Mouse (Mus musculus) heart, postnatal 0 days (tissue): ENCODE data around the gene Gm10563.

ENCODE experiments used
- CTCF ChIP-seq: IDR thresholded peaks from 2 replicates; pipeline ENCODE4 v1.5.1; 2016; ENCODE audit warnings: antibody characterized with exemption, control low read depth, low read depth
- EP300 ChIP-seq: IDR thresholded peaks from 2 replicates; pipeline ENCODE4 v1.6.1; 2016; ENCODE audit warnings: antibody characterized with exemption, low read depth

GRCm38 (mm10) chr4:155654183-155654455 lies 8.9 kb upstream of the Gm10563 start:
- no peak for TF ChIP-seq EP300
- TF ChIP-seq CTCF = no peak
